ENCODE assay signal across 12 mouse cellular contexts in the genomic region with DNA sequence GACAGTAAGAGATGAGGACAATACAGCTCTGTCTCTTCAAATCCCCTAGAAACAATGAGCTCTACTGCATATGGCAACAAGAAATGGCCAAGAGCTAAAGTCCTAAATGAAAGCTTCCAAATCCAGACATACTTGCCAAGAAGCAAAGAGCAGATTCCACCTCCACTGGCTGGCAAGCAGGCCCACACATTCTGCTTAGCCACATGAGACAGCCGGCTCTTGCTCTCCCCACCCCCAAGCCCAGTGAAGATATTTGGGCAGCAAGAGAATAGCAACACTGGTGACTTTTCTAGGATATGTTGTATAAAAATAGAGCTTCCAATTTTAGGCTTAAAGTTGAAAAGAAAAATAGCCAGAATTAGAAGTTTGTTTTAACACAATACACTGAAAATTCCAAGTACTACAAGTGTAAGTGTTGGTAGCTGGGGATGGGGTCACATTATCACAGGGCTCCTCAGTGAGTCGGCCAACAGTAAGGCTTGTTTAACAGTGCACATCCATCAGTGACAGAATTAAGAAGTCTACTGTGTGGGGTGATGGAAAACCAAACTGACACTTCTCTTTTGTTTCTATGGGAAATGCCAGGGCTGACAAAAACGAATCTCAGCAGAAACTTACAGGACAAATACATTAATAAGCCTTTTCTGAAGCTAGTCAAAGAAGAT. TPM values are rescaled to one million over a fixed set of nuclear protein-coding genes. Genes with fewer than 3 reads are reported as not detected.
A peak's percentile ranks its signal among the peaks of the same experiment; 100 is the strongest.
DNase-seq lines count a peak whose midpoint lies in the region; ATAC-seq and TF ChIP-seq lines count a peak whose summit lies in the region.
"Had no signal": no experiment of that assay in that cellular context is flagged by ENCODE, and none has a peak within 500 bp of the region (broad histone marks: within the 10 kb centered on the region; RNA-seq: fewer than 3 reads in every experiment).

No protein-coding gene starts in this region.

- DNase-seq in hindbrain, postnatal 0 days (ENCODE audit: low spot score), result peak; percentile 27
- DNase-seq in cerebellum, adult 11 months, result peak; percentile 14
- peak; percentile 56 to 59 for DNase-seq in left cerebral cortex, postnatal 14 days (ENCODE audit: low spot score in 2 of 2)
- DNase-seq in thymus, postnatal 10 days (ENCODE audit: low spot score in 2 of 2), result no peak
- no peak for DNase-seq in lung, postnatal 14 days
- no peak for DNase-seq in urinary bladder, postnatal 25 days (ENCODE audit: low spot score)
- DNase-seq: adrenal gland, adult 8-10 months; lung, adult 18-20 months had no signal

- intact Hi-C loops in left cerebral cortex, postnatal 14 days (cut with DNase I), result no loop called here

- TF ChIP-seq CTCF in hindbrain, postnatal 0 days (IDR thresholded peaks at IDR 0.05; ENCODE audit: low read depth), result no peak

- H3K4me3 ChIP-seq in hindbrain, postnatal 0 days (ENCODE audit: low read length), result no peak overlapping the region
- no peak overlapping the region for H3K4me3 ChIP-seq in hindbrain, embryonic 12.5 days

- no peaks in the 10 kb centered on the region for H3K4me1 ChIP-seq in hindbrain, postnatal 0 days (ENCODE audit: insufficient read depth, low read length)
- no peaks in the 10 kb centered on the region for H3K4me1 ChIP-seq in hindbrain, embryonic 12.5 days

- H3K4me2 ChIP-seq in hindbrain, postnatal 0 days (ENCODE audit: low read depth, low read length), result no peak overlapping the region
- H3K4me2 ChIP-seq in hindbrain, embryonic 12.5 days (replicated peaks), result no peak overlapping the region
- H3K4me2 ChIP-seq: heart, embryonic 11.5 days had no signal

- no peaks in the 10 kb centered on the region for H3K27me3 ChIP-seq in hindbrain, postnatal 0 days (ENCODE audit: insufficient read depth, low read length)
- H3K27me3 ChIP-seq in hindbrain, embryonic 12.5 days, result no peaks in the 10 kb centered on the region

- H3K27ac ChIP-seq in hindbrain, postnatal 0 days, result no peak overlapping the region
- no peak overlapping the region for H3K27ac ChIP-seq in hindbrain, embryonic 12.5 days
- H3K27ac ChIP-seq: kidney, postnatal 0 days had no signal

- H3K9ac ChIP-seq in hindbrain, postnatal 0 days (replicated peaks; ENCODE audit: low read length), result no peak overlapping the region
- H3K9ac ChIP-seq in hindbrain, embryonic 12.5 days, result no peak overlapping the region

- ATAC-seq in hindbrain, postnatal 0 days, result no peak
- no peak for ATAC-seq in hindbrain, embryonic 12.5 days (ENCODE audit: low FRiP score)
- peak; percentile 99 for ATAC-seq in frontal cortex, adult (ENCODE audit: low TSS enrichment)

- no peaks in the 10 kb centered on the region for H3K9me3 ChIP-seq in hindbrain, postnatal 0 days (ENCODE audit: low read length)
- H3K9me3 ChIP-seq in hindbrain, embryonic 12.5 days (replicated peaks), result no peaks in the 10 kb centered on the region

- 37% methylated on average over 3 of the region's 3 CpGs for whole genome bisulfite sequencing in hindbrain, postnatal 0 days
- WGBS in hindbrain, embryonic 12.5 days, result 45% methylated on average over 3 of the region's 3 CpGs

- no peaks in the 10 kb centered on the region for H3K36me3 ChIP-seq in hindbrain, postnatal 0 days (ENCODE audit: insufficient read depth, low read length)
- 0 out of 2 replicates have a peak, but pooled peaks cover 4% of the 10 kb centered on the region for H3K36me3 ChIP-seq in hindbrain, embryonic 12.5 days

RNA-seq across cellular contexts. Expression of a gene that starts 19.8 kb away (rescaled TPM):
- 7.8 and 9.0 TPM in 2 replicates for total RNA-seq in hindbrain, postnatal 0 days (2014; rRNA removed)
- 21.9 and 24.8 TPM in 2 replicates for polyA plus RNA-seq in hindbrain, postnatal 0 days (2015; fragmentation: Nextera tagmentation; extraction: Ambion mirVana)
- polyA plus RNA-seq in hindbrain, embryonic 12.5 days (2016; fragmentation: Nextera tagmentation; extraction: Ambion mirVana), result 14.0 and 15.2 TPM in 2 replicates
- 10 to 100 TPM in 1 of 2 experiments, 1 to 10 TPM in 1; 8.9 to 11.7 TPM for total RNA-seq in left cerebral cortex, postnatal 14 days (2021)

RNA-seq across cellular contexts. Expression of a gene that starts 20.2 kb away (rescaled TPM):
- total RNA-seq in hindbrain, postnatal 0 days (2014; rRNA removed), result 11.5 and 14.7 TPM in 2 replicates
- 8.5 and 9.2 TPM in 2 replicates for polyA plus RNA-seq in hindbrain, postnatal 0 days (2015; fragmentation: Nextera tagmentation; extraction: Ambion mirVana)
- 16.5 and 20.0 TPM in 2 replicates for polyA plus RNA-seq in hindbrain, embryonic 12.5 days (2016; fragmentation: Nextera tagmentation; extraction: Ambion mirVana)
- total RNA-seq in left cerebral cortex, postnatal 14 days (2021), result 10 to 100 TPM; 24.6 to 26.6 TPM

Comparison
In these comparisons a context has a peak if more than half of its experiments do, and no peak if none do; other contexts are left out.
1. DNase-seq: peak in hindbrain, postnatal 0 days (single experiment), cerebellum, adult 11 months (single experiment) and left cerebral cortex, postnatal 14 days (2 of 2); none in thymus, postnatal 10 days (0 of 2), lung, postnatal 14 days (single experiment) and urinary bladder, postnatal 25 days (single experiment).